Mouse (Mus musculus): ENCODE results near the gene Fkbp8. TPM values are rescaled to one million over a fixed set of nuclear protein-coding genes. Genes with fewer than 3 reads are reported as not detected.
A peak's percentile ranks its signal among the peaks of the same experiment; 100 is the strongest.

Gene Fkbp8
- total and polyA plus RNA-seq, 3 experiments = 176 to 266 (median 178) TPM

DNA sequence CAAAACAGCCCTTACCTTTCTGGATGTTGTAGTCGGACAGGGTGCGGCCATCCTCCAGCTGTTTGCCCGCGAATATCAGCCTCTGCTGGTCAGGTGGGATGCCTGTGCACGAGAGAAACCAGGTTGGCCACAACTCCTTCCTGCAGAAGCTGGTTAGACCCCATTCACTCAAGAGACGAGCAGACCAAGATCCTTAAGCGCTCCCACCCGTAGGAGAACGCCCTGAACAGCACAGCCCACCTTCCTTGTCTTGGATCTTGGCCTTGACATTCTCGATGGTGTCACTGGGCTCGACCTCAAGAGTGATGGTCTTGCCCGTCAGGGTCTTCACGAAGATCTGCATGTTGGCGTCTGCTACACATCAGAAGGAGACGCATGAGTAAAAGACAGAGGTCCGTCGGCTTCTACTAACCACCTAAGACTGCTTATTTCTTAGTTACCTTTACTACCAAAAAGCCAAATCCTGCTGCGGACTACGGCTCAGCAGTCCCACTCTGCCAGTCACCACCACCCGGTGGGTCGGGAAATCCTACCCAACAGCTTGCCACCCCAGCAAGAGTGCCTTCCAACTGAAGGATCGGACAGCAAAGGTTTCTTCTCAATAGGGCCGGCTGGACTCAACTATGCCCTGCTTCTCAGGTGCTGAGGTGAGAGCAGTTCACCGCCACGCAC, 18.1 kb upstream of the Fkbp8 start:
- dilution Hi-C loops (cut with MboI; ENCODE audit: extremely low pct_ligation_motif_present, extremely low pct_unique_long_range_greater_than_20kb, low sequenced_read_pairs) (no loop called here), in situ Hi-C loops (cut with MboI; ENCODE audit: low pct_ligation_motif_present, low pct_unique_long_range_greater_than_20kb, low sequenced_read_pairs) (loop anchor here (10.0 kb wide), 1 partner anchor 95 kb away; no protein-coding TSS in a partner anchor)
- Histone ChIP-seq H3K4me1 (ENCODE audit: control insufficient read depth in 1 of 2, insufficient read depth in 2 of 2) (peaks cover 29 to 60% of the 10 kb centered on the region in 2 experiments), H3K79me2 (replicated peaks; ENCODE audit: control insufficient read depth, extremely low read depth, insufficient read depth, poor library complexity, severe bottlenecking) (peaks cover 46% of the 10 kb centered on the region), H3K27ac (ENCODE audit: insufficient read depth, low read depth) (peak overlapping the region; percentile 34), H3K4me3 (replicated peaks in 1 of 3; ENCODE audit: low read depth in 2 of 3, low read length in 2 of 3, poor library complexity in 1 of 3) (peak overlapping the region; percentile 83 to 98 (median 87)), H3K27me3 (replicated peaks) (no peaks in the 10 kb centered on the region), H3K9ac (ENCODE audit: insufficient read depth, low read depth) (peak overlapping the region; percentile 79), H3K36me3 (replicated peaks in 1 of 2; ENCODE audit: control insufficient read depth in 1 of 2, insufficient read depth in 1 of 2, low read length in 1 of 2) (peaks cover 37 to 54% of the 10 kb centered on the region in 2 experiments), H3K4me2 (ENCODE audit: insufficient read depth, low read depth, poor library complexity, severe bottlenecking) (peak overlapping the region; percentile 92), H3K9me3 (replicated peaks; ENCODE audit: low read length) (no peaks in the 10 kb centered on the region)
- no peak for DNase-seq (ENCODE audit: extremely low read depth)
- TF ChIP-seq EP300 (IDR thresholded peaks at IDR 0.05; ENCODE audit: low read length) (no peak), NRF1 (IDR thresholded peaks at IDR 0.05; ENCODE audit: low read depth, low read length) (no peak)

- H3K36me3 ChIP-seq (replicated peaks in 1 of 2; ENCODE audit: control insufficient read depth in 1 of 2, insufficient read depth in 1 of 2, low read length in 1 of 2) = peaks cover 42 to 55% of the 10 kb centered on the region in 2 experiments
- DNase-seq (ENCODE audit: extremely low read depth) = peak; percentile 96
- H3K4me2 ChIP-seq (ENCODE audit: insufficient read depth, low read depth, poor library complexity, severe bottlenecking) = peak within 1 kb of the TSS; percentile 92
- no peaks in the 10 kb centered on the region for H3K9me3 ChIP-seq (replicated peaks; ENCODE audit: low read length)
- H3K79me2 ChIP-seq (replicated peaks; ENCODE audit: control insufficient read depth, extremely low read depth, insufficient read depth, poor library complexity, severe bottlenecking) = peaks cover 46% of the 10 kb centered on the region
- peak within 1 kb of the TSS; percentile 94 for H3K9ac ChIP-seq (ENCODE audit: insufficient read depth, low read depth)
- H3K4me1 ChIP-seq (ENCODE audit: control insufficient read depth in 1 of 2, insufficient read depth in 2 of 2) = peaks cover 29 to 53% of the 10 kb centered on the region in 2 experiments
- dilution Hi-C loops (cut with MboI; ENCODE audit: extremely low pct_ligation_motif_present, extremely low pct_unique_long_range_greater_than_20kb, low sequenced_read_pairs) = no loop called here
- H3K4me3 ChIP-seq (replicated peaks in 1 of 3; ENCODE audit: low read depth in 2 of 3, low read length in 2 of 3, poor library complexity in 1 of 3) = peak within 1 kb of the TSS; percentile 83 to 98 (median 87)
- peak within 1 kb of the TSS; percentile 88 for H3K27ac ChIP-seq (ENCODE audit: insufficient read depth, low read depth)
- H3K27me3 ChIP-seq (replicated peaks) = no peaks in the 10 kb centered on the region
- in situ Hi-C loops (cut with MboI; ENCODE audit: low pct_ligation_motif_present, low pct_unique_long_range_greater_than_20kb, low sequenced_read_pairs) = no loop called here
- no peak for TF ChIP-seq EP300 (IDR thresholded peaks at IDR 0.05; ENCODE audit: low read length)
- peak; percentile 34; the same call in 1 of the 2 replicates for TF ChIP-seq GABPA (IDR thresholded peaks at IDR 0.05; ENCODE audit: insufficient replicate concordance, low read depth, low read length)
- no peak for TF ChIP-seq ZNF384 (IDR thresholded peaks at IDR 0.05; ENCODE audit: low read depth, low read length)
- no peak for TF ChIP-seq USF1 (IDR thresholded peaks at IDR 0.05; ENCODE audit: low read depth, low read length)
- peak; percentile 20; the same call in 1 of the 2 replicates for TF ChIP-seq IRF4 (IDR thresholded peaks at IDR 0.05; ENCODE audit: low read depth, low read length)
- TF ChIP-seq HCFC1 (IDR thresholded peaks at IDR 0.05; ENCODE audit: low read depth, low read length) = peak; percentile 92
- peak; percentile 95 for TF ChIP-seq POLR2A (IDR thresholded peaks at IDR 0.05; ENCODE audit: low read depth, low read length)
- peak; percentile 86; the same call in 1 of the 2 replicates for TF ChIP-seq E2F4 (IDR thresholded peaks at IDR 0.05; ENCODE audit: insufficient replicate concordance, low read depth, low read length)
- no peak for TF ChIP-seq RAD21 (IDR thresholded peaks at IDR 0.05; ENCODE audit: low read depth, low read length)
- TF ChIP-seq CTCF (conservative IDR thresholded peaks at IDR 0.05 in 1 of 2, IDR thresholded peaks at IDR 0.05 in 1 of 2; ENCODE audit: low read depth in 2 of 2, low read length in 2 of 2) = no peak
- no peak; the same call in 1 of the 2 replicates for TF ChIP-seq ETS1 (conservative IDR thresholded peaks at IDR 0.05; ENCODE audit: low read depth, low read length)
- no peak for TF ChIP-seq USF2 (conservative IDR thresholded peaks at IDR 0.05; ENCODE audit: low read depth, low read length)
- TF ChIP-seq ELF1 (IDR thresholded peaks at IDR 0.05; ENCODE audit: low read depth, low read length) = peak; percentile 96
- TF ChIP-seq ZMIZ1 (IDR thresholded peaks at IDR 0.05; ENCODE audit: low read depth, low read length) = peak; percentile 98
- TF ChIP-seq PAX5 (IDR thresholded peaks at IDR 0.05; ENCODE audit: low read length) = no peak
- peak; percentile 98 for TF ChIP-seq MYC (IDR thresholded peaks at IDR 0.05; ENCODE audit: low read depth, low read length)
- peak; percentile 92 for TF ChIP-seq KAT2A (IDR thresholded peaks at IDR 0.05; ENCODE audit: insufficient replicate concordance, low read length)
- peak; percentile 99 for TF ChIP-seq NELFE (IDR thresholded peaks at IDR 0.05; ENCODE audit: low read depth, low read length)
- no peak for TF ChIP-seq ZC3H11A (IDR thresholded peaks at IDR 0.05; ENCODE audit: low read depth, low read length)
- TF ChIP-seq BHLHE40 (IDR thresholded peaks at IDR 0.05; ENCODE audit: low read depth, low read length) = no peak; the same call in 1 of the 2 replicates
- peak; percentile 72; the same call in 1 of the 2 replicates for TF ChIP-seq RCOR1 (conservative IDR thresholded peaks at IDR 0.05; ENCODE audit: low read depth, low read length)
- no peak for TF ChIP-seq MAFK (IDR thresholded peaks at IDR 0.05; ENCODE audit: insufficient replicate concordance, low read length)
- no peak for TF ChIP-seq SMC3 (IDR thresholded peaks at IDR 0.05; ENCODE audit: low read depth, low read length)
- peak; percentile 31; the same call in 1 of the 2 replicates for TF ChIP-seq CHD1 (IDR thresholded peaks at IDR 0.05; ENCODE audit: low read depth, low read length)
- TF ChIP-seq SIN3A (IDR thresholded peaks at IDR 0.05; ENCODE audit: low read length) = peak; percentile 90
- TF ChIP-seq JUND (conservative IDR thresholded peaks at IDR 0.05; ENCODE audit: low read depth, low read length) = no peak
- TF ChIP-seq MAX (IDR thresholded peaks at IDR 0.05; ENCODE audit: low read length) = peak; percentile 95
- TF ChIP-seq NRF1 (IDR thresholded peaks at IDR 0.05; ENCODE audit: low read depth, low read length) = peak; percentile 95
- no peak for TF ChIP-seq UBTF (IDR thresholded peaks at IDR 0.05; ENCODE audit: low read depth, low read length)
- TF ChIP-seq MEF2A (IDR thresholded peaks at IDR 0.05; ENCODE audit: borderline replicate concordance, low read depth, low read length) = 0 out of 2 replicates have a peak, but pooled peaks have one; percentile 51
Measured at GRCm38 (mm10) chr8:70510228-70510915, 17.2 kb upstream of the Fkbp8 start, which contains the start of gene Uba52. Gene Uba52 (minus strand): TSS chr8:70510801.
